8 mouse cellular contexts compared by ENCODE assay signal in the genomic region with DNA sequence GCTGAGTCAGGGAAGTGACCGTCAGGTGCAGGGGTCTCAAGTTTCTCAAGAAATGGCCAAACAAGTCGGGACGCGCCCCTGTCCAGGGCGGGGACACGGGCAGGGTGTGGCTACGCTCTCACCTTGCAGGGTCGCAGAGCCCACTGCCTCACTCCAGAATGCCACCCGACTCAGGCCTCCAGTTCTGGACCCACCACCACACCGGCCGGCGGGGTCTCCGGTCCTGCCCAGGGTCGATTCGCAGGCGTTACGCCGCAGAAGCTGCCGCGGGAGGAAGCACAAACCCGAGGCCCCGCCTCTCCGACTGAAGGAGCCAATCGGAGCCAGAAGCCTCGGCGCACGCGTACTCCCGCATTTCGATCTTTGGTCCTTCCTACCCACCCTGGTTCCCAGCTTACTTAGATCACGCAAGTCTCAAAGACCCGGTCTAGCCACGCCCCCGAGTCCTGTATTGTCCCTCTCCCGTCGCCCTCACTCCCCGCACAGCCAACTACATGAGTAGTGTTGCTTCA. TPM values are rescaled to one million over a fixed set of nuclear protein-coding genes. Genes with fewer than 3 reads are reported as not detected.
DNase-seq lines count a peak whose midpoint lies in the region; ATAC-seq and TF ChIP-seq lines count a peak whose summit lies in the region.

Gene Frmd8 (minus strand): TSS at position 306 of the 512 bp plus-strand sequence.

- WGBS in kidney, embryonic 14.5 days: under 1% methylated on average over 37 of the region's 37 CpGs
- under 1% methylated on average over 37 of the region's 37 CpGs for WGBS in limb, embryonic 15.5 days

- H3K9ac ChIP-seq in kidney, embryonic 14.5 days (ENCODE audit: low read depth, low read length): peak within 1 kb of the TSS; percentile 71
- H3K9ac ChIP-seq in limb, embryonic 15.5 days: peak within 1 kb of the TSS; percentile 76

- H3K4me3 ChIP-seq in bone marrow macrophage, adult 2 months (ENCODE audit: insufficient read depth, low read length): peak within 1 kb of the TSS; percentile 67
- H3K4me3 ChIP-seq in embryonic fibroblast, embryonic 13.5 days (ENCODE audit: insufficient read depth, low read length): peak within 1 kb of the TSS; percentile 90
- peak within 1 kb of the TSS; percentile 68 for H3K4me3 ChIP-seq in kidney, embryonic 14.5 days (ENCODE audit: low read length)
- H3K4me3 ChIP-seq in limb, embryonic 15.5 days: peak within 1 kb of the TSS; percentile 72

- H3K4me1 ChIP-seq in bone marrow macrophage, adult 2 months (ENCODE audit: control insufficient read depth, insufficient read depth, low read length): peaks cover 38% of the 10 kb centered on the region
- H3K4me1 ChIP-seq in embryonic fibroblast, embryonic 13.5 days (ENCODE audit: control insufficient read depth, insufficient read depth, low read length): peaks cover 12% of the 10 kb centered on the region
- peaks cover 26% of the 10 kb centered on the region for H3K4me1 ChIP-seq in kidney, embryonic 14.5 days (ENCODE audit: control insufficient read depth, insufficient read depth, low read length)
- H3K4me1 ChIP-seq in limb, embryonic 15.5 days: peaks cover 58% of the 10 kb centered on the region

- no peak for TF ChIP-seq POLR2A in bone marrow macrophage, adult 2 months (IDR thresholded peaks at IDR 0.05; ENCODE audit: borderline replicate concordance, low read depth, low read length)
- peak; percentile 69 for TF ChIP-seq POLR2A in embryonic fibroblast, embryonic 13.5 days (IDR thresholded peaks at IDR 0.05; ENCODE audit: low read depth, low read length)

- H3K9me3 ChIP-seq in kidney, embryonic 14.5 days (ENCODE audit: control insufficient read depth, low read length): no peaks in the 10 kb centered on the region
- no peaks in the 10 kb centered on the region for H3K9me3 ChIP-seq in limb, embryonic 15.5 days

- peak; percentile 86 for ATAC-seq in kidney, embryonic 14.5 days (ENCODE audit: low FRiP score, low TSS enrichment)
- peak; percentile 74 for ATAC-seq in limb, embryonic 15.5 days (ENCODE audit: insufficient number of reproducible peaks, low FRiP score, low TSS enrichment, low read depth)

- no peaks in the 10 kb centered on the region for H3K27me3 ChIP-seq in kidney, embryonic 14.5 days (ENCODE audit: control insufficient read depth, insufficient read depth, low read length)
- H3K27me3 ChIP-seq in limb, embryonic 15.5 days: no peaks in the 10 kb centered on the region

- H3K36me3 ChIP-seq in kidney, embryonic 14.5 days (ENCODE audit: control insufficient read depth, insufficient read depth, low read length): peaks cover 14% of the 10 kb centered on the region
- H3K36me3 ChIP-seq in limb, embryonic 15.5 days: peaks cover 6% of the 10 kb centered on the region

- peak; percentile 95 for DNase-seq in A20 (ENCODE audit: low read depth, low spot score)
- peak; percentile 94 to 95 for DNase-seq in heart, adult 9 months (ENCODE audit: low spot score in 2 of 2)
- DNase-seq in monocyte, adult 2 months (ENCODE audit: low read depth in 1 of 2, low spot score in 2 of 2): peak; percentile 74 to 81
- DNase-seq in spleen, postnatal 36 days (ENCODE audit: low spot score in 2 of 2): peak; percentile 94 to 95

- peak within 1 kb of the TSS; percentile 66 for H3K4me2 ChIP-seq in kidney, embryonic 14.5 days (replicated peaks; ENCODE audit: low read depth, low read length)
- H3K4me2 ChIP-seq in limb, embryonic 15.5 days: peak within 1 kb of the TSS; percentile 70

- H3K27ac ChIP-seq in bone marrow macrophage, adult 2 months (ENCODE audit: insufficient read depth, low read depth, low read length): peak within 1 kb of the TSS; percentile 32
- H3K27ac ChIP-seq in embryonic fibroblast, embryonic 13.5 days (ENCODE audit: insufficient read depth, low read length): peak within 1 kb of the TSS; percentile 39
- peak within 1 kb of the TSS; percentile 53; the same call in 1 of the 2 replicates for H3K27ac ChIP-seq in kidney, embryonic 14.5 days (ENCODE audit: low read depth, low read length)
- H3K27ac ChIP-seq in limb, embryonic 15.5 days: peak within 1 kb of the TSS; percentile 73

- no peak for TF ChIP-seq CTCF in bone marrow macrophage, adult 2 months (IDR thresholded peaks at IDR 0.05; ENCODE audit: low read depth, low read length)
- TF ChIP-seq CTCF in embryonic fibroblast, embryonic 13.5 days (IDR thresholded peaks at IDR 0.05; ENCODE audit: borderline replicate concordance, insufficient read depth, low read length): no peak

RNA-seq across cellular contexts. Expression of gene Frmd8, which starts in this region (rescaled TPM):
- 24.6 and 25.2 TPM in 2 replicates for polyA plus RNA-seq in bone marrow macrophage, adult 2 months (2012; ENCODE audit: insufficient read depth, insufficient read length, missing spikeins)
- 24.9 and 35.7 TPM in 2 replicates for polyA plus RNA-seq in embryonic fibroblast, embryonic 13.5 days (2011; ENCODE audit: insufficient read length, low read depth, missing spikeins)
- 17.4 and 26.5 TPM in 2 replicates for polyA plus RNA-seq in kidney, embryonic 14.5 days (2014; fragmentation: Nextera tagmentation; extraction: Ambion mirVana)
- 28.4 and 31.3 TPM in 2 replicates for polyA plus RNA-seq in limb, embryonic 15.5 days (2015; fragmentation: Nextera tagmentation; extraction: Ambion mirVana)

Comparison
In these comparisons a context has a peak if more than half of its experiments do, and no peak if none do; other contexts are left out.
1. Peak in every context shown above with its lines: DNase-seq, ATAC-seq, H3K4me3 ChIP-seq and H3K27ac ChIP-seq.